Mouse (Mus musculus): ENCODE results near the gene Ago1.

The Ago1 gene

DNA sequence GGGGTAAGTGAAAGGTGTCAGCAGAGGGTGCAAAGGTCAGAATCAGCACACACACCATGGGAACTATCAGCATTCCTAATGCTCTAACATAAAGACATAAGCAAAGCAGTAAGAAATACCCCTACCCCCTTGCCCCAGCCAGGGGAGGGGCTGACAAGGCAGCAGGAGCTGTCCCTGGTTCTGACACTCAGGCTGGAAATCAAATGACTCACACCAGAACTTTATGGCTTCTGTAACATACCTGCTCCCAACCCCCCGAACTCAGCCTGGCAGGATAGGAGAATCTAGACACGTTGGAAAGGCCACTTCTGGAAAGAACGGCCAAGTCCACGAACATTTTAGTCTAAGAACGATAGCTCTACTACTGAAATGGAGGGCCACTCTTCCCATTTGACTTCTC lies 4.6 kb upstream of the Ago1 start:
- DNase-seq (ENCODE audit: low spot score in 2 of 2): no peak

DNA sequence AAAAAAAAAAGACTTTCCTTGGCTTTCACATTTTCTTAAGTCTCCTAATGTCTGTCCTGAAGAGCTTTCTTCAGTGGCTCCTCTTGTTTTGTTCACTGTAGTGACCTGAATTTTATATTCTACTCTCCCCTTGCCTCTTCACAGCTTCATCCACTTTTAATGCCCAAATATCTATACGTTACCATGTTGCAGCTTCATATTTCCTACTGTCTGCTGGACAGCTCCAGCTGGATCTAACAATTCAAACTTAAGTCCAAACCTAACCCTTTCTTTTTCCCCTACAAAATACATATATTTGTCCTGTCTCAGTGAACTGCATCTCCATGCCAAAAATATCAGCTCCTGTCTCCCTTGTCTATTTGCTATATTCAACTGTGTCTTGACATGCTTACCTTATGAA lies 951 bp upstream of the Ago1 start:
- no peak for DNase-seq (ENCODE audit: low spot score in 2 of 2)

DNA sequence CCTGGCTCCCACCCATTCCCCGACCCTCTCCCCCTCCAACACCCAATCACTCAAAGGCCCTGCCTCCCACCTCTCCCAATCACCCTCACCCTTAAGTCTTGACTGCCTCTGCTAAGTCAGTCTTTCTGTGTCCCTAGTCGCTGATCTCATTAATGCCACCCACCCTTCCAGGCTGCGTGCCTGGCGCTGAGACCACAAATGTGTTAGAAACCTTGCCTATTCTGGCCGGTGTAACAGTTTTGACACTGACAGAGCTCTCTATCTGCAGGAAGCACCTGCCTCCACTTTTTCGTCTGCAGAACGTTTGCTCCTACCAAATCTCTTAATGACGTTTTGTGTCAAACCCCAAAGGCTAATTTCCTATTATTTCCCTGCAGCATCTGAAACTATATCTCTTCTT lies 542 bp upstream of the Ago1 start:
- no peak for DNase-seq (ENCODE audit: low spot score in 2 of 2)

DNA sequence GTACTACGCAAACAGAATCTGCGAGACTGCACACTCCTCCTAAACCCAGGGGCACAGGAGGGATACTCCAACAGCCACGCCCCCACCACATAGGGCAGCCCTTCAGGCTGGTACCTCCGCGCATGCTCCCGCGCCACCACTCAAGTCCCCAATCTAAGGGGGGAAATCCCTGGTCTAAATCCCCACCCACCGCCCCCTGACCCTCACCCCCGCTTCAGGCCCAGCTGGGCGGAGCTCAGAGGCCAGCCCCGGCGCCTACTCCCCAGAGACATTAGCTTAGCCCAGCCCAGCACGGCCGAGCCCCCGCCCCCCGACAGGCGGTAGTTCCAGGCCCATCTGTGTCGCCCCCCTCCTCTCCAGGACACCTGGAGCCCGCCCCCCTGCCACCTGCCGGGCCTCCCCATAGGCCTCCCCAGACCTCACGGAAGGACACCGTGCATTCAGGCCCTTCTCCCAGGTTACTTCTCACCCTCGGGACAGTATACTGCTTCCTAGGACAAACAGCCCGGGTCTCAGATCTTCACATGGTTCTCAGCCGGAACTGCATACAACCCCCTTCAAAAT lies 580 bp downstream of the Ago1 start:
- DNase-seq (ENCODE audit: low spot score in 2 of 2): peak; percentile 73 to 79

DNA sequence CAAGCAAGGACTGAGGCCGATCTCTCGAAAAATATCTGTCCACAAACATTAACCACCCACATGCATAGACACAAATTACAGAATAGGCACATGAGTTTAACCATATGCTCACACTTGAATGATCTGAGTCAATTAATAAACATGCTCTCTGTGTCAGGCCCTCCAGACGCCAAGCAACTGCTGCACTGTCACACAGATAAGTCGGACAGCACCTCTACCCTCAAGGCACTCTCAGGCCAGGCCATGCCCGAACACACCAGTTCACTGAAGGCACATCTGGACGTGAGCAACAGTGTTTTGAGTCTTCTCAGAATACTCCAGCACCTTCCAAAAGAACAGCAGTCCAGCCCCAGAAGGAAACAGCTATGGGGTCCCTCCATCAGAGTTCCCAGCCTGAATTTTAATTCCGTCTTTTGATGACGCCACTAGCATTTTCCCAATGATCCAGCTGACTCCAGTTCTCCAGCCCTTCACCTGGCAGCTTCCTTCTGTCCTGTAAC lies 2.1 kb downstream of the Ago1 start:
- DNase-seq (ENCODE audit: low spot score in 2 of 2): no peak

DNA sequence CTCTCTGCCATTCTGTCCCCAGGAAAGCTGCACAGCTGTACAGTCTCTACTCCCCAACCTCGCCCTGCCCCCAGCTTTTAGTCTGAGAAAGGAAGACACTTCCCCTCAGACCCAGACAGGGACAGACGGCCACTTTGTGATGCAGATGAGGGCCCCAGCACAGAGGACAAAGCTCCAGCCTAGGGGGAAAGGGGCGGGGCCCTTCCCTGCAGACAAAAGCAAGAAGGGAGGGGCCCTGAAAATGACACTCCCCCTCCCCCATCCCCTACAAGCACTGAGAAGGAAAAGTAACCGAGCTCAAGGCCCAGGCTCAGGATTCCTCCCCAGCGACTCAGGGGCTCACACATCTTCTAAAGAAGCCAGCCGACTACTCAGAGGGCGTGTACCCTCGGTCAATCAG lies 2.5 kb downstream of the Ago1 start:
- DNase-seq (ENCODE audit: low spot score in 2 of 2): peak in 1 of 2 experiments; percentile 12

DNA sequence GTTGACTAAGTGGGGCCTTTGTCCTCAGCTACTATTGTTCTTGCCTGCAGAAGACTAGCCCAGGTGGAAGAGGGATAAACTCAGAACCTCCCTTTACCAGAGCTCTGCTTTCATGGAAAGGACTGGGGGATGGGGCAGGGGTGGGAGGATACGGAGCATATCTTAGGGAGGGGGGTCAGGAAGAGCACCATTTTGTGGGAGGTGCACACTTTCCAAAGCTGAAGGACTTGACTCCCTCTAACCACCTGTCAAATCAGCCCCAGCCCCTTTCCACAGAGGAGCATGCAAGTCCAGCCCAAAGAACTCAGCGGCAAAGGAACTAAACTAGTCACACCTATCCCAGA lies 3.5 kb downstream of the Ago1 start:
- no peak for DNase-seq (ENCODE audit: low spot score in 2 of 2)

DNA sequence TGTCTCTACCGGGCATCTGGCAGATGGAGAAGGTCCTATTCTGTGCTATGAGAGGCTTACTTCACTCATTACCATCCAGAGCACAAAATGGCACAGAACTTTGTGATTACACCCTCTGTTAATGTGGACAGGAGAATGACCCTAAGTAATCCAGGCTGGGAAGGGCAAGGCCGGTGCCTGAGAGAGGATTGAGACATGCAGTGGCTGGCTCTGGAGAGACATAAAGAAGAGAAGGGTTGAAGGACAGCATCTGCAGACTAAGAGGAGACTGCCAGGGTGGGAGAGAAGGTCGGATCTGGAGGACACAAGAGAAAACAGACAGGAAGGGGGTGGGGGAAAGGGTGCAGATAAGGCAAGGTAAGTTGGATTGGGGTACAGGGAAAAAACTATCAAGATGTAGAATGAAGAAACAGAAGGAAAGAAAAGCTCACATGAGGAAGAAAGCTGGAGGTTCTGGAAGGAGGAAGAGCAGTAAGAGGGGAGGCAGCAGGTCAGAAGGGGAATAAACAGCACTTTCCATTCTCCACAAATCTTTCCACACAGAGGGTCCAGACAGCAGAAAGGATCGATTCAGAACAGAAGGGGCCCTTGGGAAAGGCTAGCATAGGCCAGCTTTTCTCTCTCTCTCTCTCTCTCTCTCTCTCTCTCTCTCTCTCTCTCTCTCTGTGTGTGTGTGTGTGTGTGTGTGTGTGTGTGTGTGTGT lies 4.0 kb downstream of the Ago1 start:
- DNase-seq (ENCODE audit: low spot score in 2 of 2): no peak

DNA sequence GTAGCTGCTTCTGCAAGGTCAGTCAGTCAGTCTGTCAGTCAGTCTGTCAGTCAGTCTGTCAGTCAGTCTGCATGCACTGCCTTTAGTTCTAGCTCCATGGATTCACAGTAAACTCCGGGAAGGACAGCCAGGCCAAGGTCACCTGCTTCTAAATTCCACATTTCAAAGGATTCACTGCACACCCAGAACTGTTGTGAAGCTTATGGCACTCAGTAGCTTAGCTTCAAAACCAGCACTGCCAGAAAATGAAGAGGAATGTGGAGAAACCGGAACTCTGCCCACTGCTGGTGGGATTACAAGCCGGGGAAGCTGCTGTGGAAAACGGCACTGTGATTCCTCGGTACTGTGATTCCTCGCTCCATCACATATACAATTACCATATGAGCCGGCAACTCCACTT lies 12.9 kb downstream of the Ago1 start:
- no peak for DNase-seq (ENCODE audit: low spot score in 2 of 2)

DNA sequence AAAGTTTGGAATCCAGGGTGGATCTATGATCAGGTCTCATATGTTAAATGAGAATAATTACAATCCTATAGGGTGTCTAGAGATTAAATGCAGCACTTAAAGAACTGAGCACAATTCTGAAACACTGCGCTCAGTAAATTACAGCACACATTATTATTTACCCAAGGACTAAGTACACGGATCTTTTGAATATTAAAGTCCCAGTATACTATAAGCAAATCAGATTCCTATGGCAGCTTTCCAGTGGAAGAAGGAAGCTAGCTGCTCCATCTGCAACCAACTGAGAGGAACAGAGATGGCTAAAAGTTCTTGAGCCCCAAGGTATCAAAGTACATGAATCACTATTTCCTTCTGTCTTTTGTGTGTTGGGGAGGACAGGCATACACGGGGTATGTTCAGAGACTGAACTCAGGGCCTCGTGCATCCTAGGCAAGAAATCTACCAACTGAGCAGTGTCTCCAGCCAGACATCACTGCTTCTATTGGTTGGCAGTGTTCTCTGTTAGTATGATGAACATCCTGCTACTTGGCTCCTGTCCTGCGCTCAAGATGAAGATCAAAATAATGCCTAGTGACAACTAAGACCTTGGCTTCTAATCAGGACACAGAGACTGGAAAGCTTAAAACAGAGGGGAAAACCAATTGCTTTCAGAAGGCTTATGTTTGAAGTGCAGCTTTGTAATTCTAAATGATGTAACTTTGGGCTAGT lies 13.7 kb downstream of the Ago1 start:
- no peak for DNase-seq (ENCODE audit: low spot score in 2 of 2)

DNA sequence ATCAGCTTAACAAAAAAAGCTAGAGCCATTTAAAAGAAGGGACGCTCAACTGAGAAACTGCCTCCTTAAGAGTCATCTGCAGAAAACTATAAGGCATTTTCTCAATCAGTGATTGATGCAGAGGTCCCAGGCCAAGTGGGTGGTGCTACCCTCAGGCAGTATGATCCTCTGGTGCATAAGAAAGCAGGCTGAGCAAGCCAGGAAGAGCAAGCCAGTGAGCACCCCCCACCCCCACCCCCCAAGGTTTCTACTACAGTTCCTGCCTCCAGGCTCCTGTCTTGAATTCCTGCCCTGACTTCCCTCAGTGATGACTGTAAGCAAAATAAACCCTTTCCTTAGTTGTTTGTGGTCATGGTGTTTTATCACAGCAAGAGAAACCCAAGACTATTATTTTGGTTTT lies 18.1 kb downstream of the Ago1 start:
- DNase-seq (ENCODE audit: low spot score in 2 of 2): no peak

DNA sequence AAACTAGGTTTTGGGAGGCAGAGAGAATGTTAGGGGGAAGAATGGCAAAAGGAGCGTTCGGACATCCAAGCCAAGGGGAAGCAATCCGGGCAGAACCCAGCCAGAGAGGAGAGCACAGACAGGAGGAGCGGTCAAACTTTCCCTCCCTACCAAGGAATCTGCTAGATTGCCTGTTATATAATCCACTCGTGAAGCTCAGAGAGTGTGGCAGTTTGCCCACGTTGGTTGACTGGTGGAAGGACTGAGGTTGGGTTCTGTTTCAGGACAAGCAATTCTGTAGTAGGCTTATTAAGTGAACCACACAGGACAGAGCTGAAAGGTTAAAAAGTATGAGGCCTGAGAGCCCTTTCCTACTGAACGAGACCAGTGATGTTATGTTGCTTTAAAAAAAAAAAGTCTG lies 21.3 kb downstream of the Ago1 start:
- DNase-seq (ENCODE audit: low spot score in 2 of 2): no peak

DNA sequence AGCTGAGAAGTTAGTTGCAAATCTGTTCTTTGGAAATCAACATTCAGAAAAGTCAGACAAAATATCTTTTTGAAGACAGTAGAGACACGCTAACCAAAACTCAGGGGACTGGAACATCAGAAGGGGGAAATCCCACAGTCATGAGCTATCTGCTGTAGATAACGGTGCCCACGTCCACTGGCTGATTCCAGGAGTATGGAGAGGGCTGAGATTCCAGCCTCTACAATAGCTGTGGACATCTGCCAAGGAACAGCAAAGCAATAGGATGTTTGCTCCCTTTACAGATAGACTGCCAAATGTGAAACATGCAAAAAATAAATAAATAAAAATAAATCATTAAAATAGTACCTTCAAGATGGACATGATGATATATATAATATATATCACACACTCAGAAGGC lies 23.9 kb downstream of the Ago1 start:
- DNase-seq (ENCODE audit: low spot score in 2 of 2): no peak

DNA sequence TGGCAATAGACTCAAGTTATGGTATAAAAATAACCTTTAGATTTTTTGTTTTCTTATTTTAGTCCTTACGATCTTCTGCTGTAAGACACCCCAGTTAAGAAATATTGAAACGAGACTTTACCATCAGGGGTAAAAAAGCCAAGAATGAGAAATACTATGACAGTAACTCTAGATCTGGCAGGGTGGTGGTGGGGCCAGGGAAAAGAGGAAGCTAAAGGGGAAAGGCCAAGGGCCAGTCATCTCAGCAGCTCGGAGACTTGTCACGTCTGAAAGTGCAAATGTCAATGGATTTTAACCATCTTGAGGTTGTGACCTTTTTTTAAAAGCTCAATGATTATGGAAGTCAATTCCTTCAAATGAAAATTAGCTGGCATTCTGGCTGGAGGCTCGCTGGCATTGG lies 30.1 kb downstream of the Ago1 start:
- no peak for DNase-seq (ENCODE audit: low spot score in 2 of 2)

DNA sequence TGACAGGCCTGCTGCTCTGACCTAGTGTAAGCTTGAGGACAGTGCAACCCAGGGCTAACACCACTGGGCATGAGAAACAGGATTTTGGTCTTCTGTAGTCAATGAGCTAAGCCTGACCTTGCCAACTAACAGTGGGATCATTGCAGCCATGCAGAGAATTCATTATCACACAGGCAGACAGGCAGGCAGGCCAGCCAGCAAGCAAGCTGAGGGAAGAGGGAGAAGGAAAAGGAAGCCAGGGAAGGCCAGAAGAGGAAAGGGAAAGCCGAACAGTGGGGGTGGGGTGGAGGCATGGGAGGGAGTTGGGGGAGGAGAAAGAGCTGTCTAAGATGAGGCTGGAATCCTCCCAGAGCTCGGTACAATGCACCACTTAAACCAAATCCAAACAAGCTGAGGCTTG lies 32.1 kb downstream of the Ago1 start:
- no peak for DNase-seq (ENCODE audit: low spot score in 2 of 2)

DNA sequence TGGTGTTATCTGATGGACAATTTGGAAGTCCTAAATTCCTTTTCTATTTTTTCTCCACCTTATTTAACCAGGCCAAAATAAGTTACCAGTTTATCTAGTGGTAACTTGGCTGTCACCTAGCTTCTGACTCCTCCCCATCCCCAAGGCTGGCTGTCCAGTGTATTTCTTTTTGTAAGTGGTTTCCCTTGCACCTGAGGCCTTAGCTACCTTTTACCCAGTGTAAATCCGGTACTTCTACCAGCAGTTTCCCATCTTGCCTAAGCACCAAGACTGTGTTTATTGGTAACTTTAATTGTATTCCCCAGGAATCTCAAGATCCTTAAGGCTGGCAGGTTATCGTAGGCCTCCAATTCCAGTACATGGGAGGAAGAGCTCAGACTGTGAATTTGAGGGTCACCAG lies 34.3 kb downstream of the Ago1 start:
- no peak for DNase-seq (ENCODE audit: low spot score in 2 of 2)

DNA sequence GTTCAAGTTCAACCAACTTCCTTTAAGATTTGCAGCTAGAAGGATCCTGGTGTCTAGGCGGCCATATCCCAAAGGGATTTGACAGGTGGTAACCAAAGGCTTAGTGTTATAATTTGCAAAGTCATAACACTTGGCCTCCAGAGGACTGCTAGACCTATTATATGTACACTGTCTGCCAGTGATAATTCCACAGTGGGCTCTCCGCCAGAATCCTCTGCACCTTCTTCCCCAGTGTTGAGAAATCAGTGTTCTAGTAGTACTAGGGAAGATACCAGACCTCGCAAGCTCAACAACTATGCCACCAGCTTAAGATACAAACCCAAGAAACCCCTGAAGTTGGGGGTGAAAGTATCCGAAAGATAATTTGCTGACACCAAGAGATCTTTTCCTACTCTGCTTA lies 35.2 kb downstream of the Ago1 start:
- no peak for DNase-seq (ENCODE audit: low spot score in 2 of 2)

DNA sequence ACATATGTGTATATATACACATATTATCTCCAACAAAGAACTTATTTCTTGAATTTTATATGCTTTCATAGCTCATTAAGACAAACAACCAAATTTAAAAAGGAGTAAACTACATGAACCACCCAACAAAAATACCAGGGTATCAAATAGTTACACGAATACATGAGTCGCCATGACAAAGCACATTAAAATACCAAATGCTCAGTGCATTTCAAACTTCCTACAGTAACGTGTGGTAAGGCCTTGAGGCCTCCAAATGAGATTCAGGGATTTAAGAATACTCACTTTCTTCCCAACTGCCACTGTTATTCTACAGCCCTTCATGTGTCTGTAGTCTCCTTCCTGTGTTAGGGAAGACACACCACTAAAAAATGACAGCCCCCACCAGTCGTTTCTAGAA lies 36.6 kb downstream of the Ago1 start:
- DNase-seq (ENCODE audit: low spot score in 2 of 2): no peak

DNA sequence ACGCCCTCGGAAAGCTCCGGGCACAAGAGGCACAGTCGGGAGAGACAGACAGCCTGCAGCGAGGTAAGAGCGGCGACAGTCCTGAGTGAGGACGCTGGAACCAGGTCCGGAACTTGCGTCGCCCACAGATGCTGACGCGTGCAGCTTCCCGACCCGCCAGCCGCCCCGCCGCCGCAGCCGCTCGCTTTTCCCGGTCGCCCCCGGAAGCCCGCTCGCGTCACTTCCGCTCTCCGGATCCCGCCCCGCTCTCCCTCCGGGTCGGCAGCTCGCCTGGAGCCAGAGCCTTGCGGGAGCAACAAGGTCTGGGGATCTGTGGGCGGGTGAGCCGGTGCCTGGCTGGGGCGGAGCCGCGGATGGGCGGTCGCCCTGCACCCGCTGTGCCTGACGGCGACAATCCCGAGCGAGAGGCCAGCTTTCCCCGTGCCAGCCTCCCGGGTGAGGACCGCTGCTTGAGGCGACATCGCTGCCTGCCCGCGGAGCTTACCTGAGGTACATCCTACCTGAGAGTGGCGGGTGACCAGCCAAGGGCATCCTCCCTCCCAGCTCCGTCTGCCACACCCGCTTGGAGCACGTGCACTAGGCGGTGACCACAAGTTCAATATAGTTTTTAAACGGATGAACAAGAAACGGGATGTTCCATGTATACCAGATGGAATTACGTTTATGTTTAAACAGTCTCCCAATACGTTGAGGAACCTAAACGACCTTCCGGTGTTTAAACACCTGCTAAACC lies 38.9 kb downstream of the Ago1 start, which contains the start of gene Ago3:
Gene Ago3, minus strand, starts transcription at position 210 of the 733 bp plus-strand sequence.
- DNase-seq (ENCODE audit: low spot score in 2 of 2): peak; percentile 88 to 90

DNA sequence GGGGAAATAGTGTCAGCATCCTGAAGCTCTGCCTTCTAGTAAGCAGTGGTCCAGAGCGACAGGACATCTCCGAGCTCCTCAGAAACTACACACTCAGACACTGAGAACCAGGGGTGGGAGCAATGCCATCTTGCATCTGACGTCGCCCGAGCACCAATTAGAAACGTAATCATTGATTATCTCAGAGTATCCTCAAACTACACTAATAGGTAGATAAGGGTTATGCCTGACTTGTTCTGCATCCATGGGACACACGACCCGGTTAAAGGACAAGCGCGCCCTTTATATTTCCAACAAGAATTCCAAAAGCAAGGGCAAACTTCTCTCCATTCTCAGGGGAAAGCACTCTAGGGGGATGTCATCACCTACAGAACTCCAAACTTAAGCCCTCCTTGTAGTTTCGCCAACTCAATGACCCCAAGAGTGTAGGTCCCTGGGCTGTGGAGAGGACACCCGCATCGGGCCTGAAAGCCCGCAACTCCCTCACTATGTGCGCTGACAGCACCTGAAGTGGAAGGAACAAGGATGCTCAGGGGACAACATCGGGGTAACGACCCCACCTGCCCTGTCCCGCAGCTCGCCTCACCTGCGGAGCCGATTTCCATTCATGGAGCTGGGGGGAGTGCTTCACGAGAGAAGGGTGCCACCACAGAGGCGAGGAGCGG lies 39.6 kb downstream of the Ago1 start:
- DNase-seq (ENCODE audit: low spot score in 2 of 2): no peak

DNA sequence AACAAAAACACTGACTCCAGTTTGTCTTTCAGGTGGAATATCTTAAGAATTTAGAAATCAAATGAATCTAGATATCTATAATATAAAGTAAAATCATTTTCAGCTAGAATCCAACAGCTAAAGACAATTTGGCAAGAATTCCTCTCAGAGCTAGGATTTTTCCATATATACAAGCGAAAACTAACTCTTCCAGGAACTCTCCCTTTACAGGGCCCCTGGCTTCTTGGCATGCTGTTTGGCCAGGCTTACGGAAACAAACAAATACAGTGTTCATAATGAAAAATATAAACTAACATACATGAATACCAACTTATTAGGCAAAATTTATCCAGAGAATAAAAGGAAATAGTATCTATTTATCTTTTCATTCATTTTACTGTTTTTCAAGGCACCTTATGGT lies 44.5 kb downstream of the Ago1 start:
- DNase-seq (ENCODE audit: low spot score in 2 of 2): no peak

DNA sequence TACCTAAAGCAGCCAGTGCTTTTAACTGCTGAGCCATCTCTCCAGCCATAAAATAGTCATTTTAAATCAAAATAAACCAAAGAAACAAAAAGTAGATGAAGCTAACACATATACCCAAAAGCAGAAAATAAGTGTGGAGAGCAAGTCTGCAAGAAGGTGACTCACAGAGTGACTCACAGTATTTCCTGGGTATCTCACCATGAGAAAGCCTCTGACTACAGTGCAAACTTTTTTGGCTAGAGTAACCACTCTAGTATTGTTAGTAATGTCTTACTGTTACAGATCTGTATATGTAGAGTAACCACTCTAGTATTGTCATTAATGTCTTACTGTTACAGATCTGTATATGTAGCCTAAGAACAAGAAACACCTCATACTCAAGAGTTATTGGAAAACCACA lies 52.7 kb downstream of the Ago1 start:
- no peak for DNase-seq (ENCODE audit: low spot score in 2 of 2)

Data from spleen, postnatal 36 days (tissue).